Mouse (Mus musculus) hindbrain, embryonic 16.5 days (tissue): ENCODE measurements around the gene Shoc2. TPM values are rescaled to one million over a fixed set of nuclear protein-coding genes. Genes with fewer than 3 reads are reported as not detected.
"Not testable (repeated sequence)": the region's sequence is repeated elsewhere in the genome, so short reads cannot be mapped to it uniquely, and the experiment has no call there.

Experiments
- ATAC-seq: fragments of 200-750 bp; cut with Nextera tagmentation; 2 replicates; pipeline ENCODE4 v1.8.0; 2017; ENCODE audit warnings: moderate TSS enrichment, moderate library complexity
- H3K27ac ChIP-seq: fragments of 300-500 bp; sonication (generic); 2 replicates; pipeline ENCODE4 v1.5.1; 2014; ENCODE audit warnings: low read depth, mild to moderate bottlenecking, control low read depth, low read length, moderate library complexity
- H3K27me3 ChIP-seq: fragments of 300-500 bp; sonication (generic); replicated peaks from 2 replicates; pipeline ENCODE4 v1.6.1; 2014; ENCODE audit warnings: low read length; ENCODE audit not compliant: control insufficient read depth, insufficient read depth
- H3K36me3 ChIP-seq: fragments of 300-500 bp; sonication (generic); 2 replicates; pipeline ENCODE4 v1.6.1; 2014; ENCODE audit warnings: mild to moderate bottlenecking, low read length, moderate library complexity, mixed read lengths; ENCODE audit not compliant: control insufficient read depth, insufficient read depth
- H3K4me1 ChIP-seq: fragments of 300-500 bp; sonication (generic); 2 replicates; pipeline ENCODE4 v1.6.1; 2014; ENCODE audit warnings: low read depth, low read length; ENCODE audit not compliant: control insufficient read depth, insufficient read depth
- H3K4me2 ChIP-seq: fragments of 300-500 bp; sonication (generic); 2 replicates; pipeline ENCODE4 v1.6.1; 2014; ENCODE audit warnings: mild to moderate bottlenecking, low read length, control low read depth, moderate library complexity
- H3K4me3 ChIP-seq: fragments of 300-500 bp; sonication (generic); 2 replicates; pipeline ENCODE4 v1.5.1; 2014; ENCODE audit warnings: mild to moderate bottlenecking, low read length, control low read depth, moderate library complexity
- H3K9ac ChIP-seq: fragments of 300-500 bp; sonication (generic); 2 replicates; pipeline ENCODE4 v1.6.1; 2014; ENCODE audit warnings: low read depth, mild to moderate bottlenecking, control low read depth, low read length, moderate library complexity
- H3K9me3 ChIP-seq: fragments of 300-500 bp; sonication (generic); 2 replicates; pipeline ENCODE4 v1.6.1; 2014; ENCODE audit warnings: mild to moderate bottlenecking, low read length, moderate library complexity; ENCODE audit not compliant: control insufficient read depth
- WGBS: fragments of 180-500 bp; shearing (Covaris S2); extraction: QIAGEN DNeasy Blood & Tissue Kit; methylation state at CpG from one replicate; pipeline ENCODE4 v1.1.7; 2014; 5-methylcytosine and 5-hydroxymethylcytosine counted together
- polyA plus RNA-seq: library from polyadenylated mRNA; unstranded; fragments of >200 nt; fragmentation: Nextera tagmentation; extraction: Ambion mirVana; gene quantifications from 2 replicates; pipeline ENCODE4 v1.2.1, GENCODE M21; 2015

The Shoc2 gene
- polyA plus RNA-seq, 1 experiment from 2014 or later: 55.4 TPM

GRCm38 (mm10) chr19:53902739-53903487, 41.2 kb upstream of the Shoc2 start:
- WGBS: 0% methylated on average over 46 of the region's 61 CpGs
- peak overlapping the region; percentile 56 for H3K4me3 ChIP-seq
- H3K9me3 ChIP-seq: no peaks in the 10 kb centered on the region
- peak; percentile 99 for ATAC-seq
- peak overlapping the region; percentile 82 for H3K9ac ChIP-seq
- H3K27ac ChIP-seq: peak overlapping the region; percentile 89
- peak overlapping the region; percentile 84 for H3K4me2 ChIP-seq
- H3K4me1 ChIP-seq: peaks cover 22% of the 10 kb centered on the region
- no peaks in the 10 kb centered on the region for H3K27me3 ChIP-seq
- H3K36me3 ChIP-seq: no peaks in the 10 kb centered on the region

GRCm38 (mm10) chr19:53903507-53904321, 40.4 kb upstream of the Shoc2 start:
- Histone ChIP-seq H3K4me2 (peak overlapping the region; percentile 63), H3K27ac (peak overlapping the region; percentile 89), H3K4me1 (peaks cover 22% of the 10 kb centered on the region), H3K9me3 (no peaks in the 10 kb centered on the region), H3K27me3 (no peaks in the 10 kb centered on the region), H3K36me3 (no peaks in the 10 kb centered on the region), H3K9ac (peak overlapping the region; percentile 82), H3K4me3 (peak overlapping the region; percentile 56)
- ATAC-seq: peak; percentile 63
- WGBS: under 1% methylated on average over 54 of the region's 83 CpGs

- Histone ChIP-seq H3K27ac (no peak overlapping the region), H3K4me3 (peak overlapping the region; percentile 56), H3K9me3 (no peaks in the 10 kb centered on the region), H3K4me1 (peaks cover 22% of the 10 kb centered on the region), H3K9ac (no peak overlapping the region), H3K27me3 (no peaks in the 10 kb centered on the region), H3K4me2 (peak overlapping the region; percentile 63), H3K36me3 (peaks cover 9% of the 10 kb centered on the region)
- 60% methylated on average over 7 of the region's 7 CpGs for WGBS
- no peak for ATAC-seq
These were observed 39.1 kb upstream of the Shoc2 start for GRCm38 (mm10) chr19:53904833-53905480.

- WGBS: 74% methylated on average over 6 of the region's 6 CpGs
- Histone ChIP-seq H3K36me3 (peaks cover 16% of the 10 kb centered on the region), H3K9ac (no peak overlapping the region), H3K4me3 (no peak overlapping the region), H3K9me3 (no peaks in the 10 kb centered on the region), H3K27ac (no peak overlapping the region), H3K4me1 (peaks cover 22% of the 10 kb centered on the region), H3K27me3 (no peaks in the 10 kb centered on the region), H3K4me2 (peak overlapping the region; percentile 63; the same call in 1 of the 2 replicates)
- ATAC-seq: no peak
These were observed 37.9 kb upstream of the Shoc2 start for GRCm38 (mm10) chr19:53906033-53906702.

GRCm38 (mm10) chr19:53906703-53907070, 37.4 kb upstream of the Shoc2 start:
- peaks cover 19% of the 10 kb centered on the region for H3K36me3 ChIP-seq
- H3K9me3 ChIP-seq, H3K4me2 ChIP-seq, H3K9ac ChIP-seq, H3K27me3 ChIP-seq, H3K27ac ChIP-seq, H3K4me3 ChIP-seq, ATAC-seq: not testable (repeated sequence)
- H3K4me1 ChIP-seq: peaks cover 22% of the 10 kb centered on the region

- Histone ChIP-seq H3K4me3 (no peak overlapping the region), H3K9me3 (no peaks in the 10 kb centered on the region), H3K9ac (no peak overlapping the region), H3K27me3 (no peaks in the 10 kb centered on the region), H3K27ac (no peak overlapping the region), H3K36me3 (peaks cover 44% of the 10 kb centered on the region), H3K4me2 (no peak overlapping the region), H3K4me1 (no peaks in the 10 kb centered on the region)
- ATAC-seq: no peak
- 95% methylated on average over 4 of the region's 4 CpGs for WGBS
These were observed 29.2 kb upstream of the Shoc2 start for GRCm38 (mm10) chr19:53914950-53915349.

GRCm38 (mm10) chr19:53919541-53919940, 24.6 kb upstream of the Shoc2 start:
- H3K4me2 ChIP-seq: no peak overlapping the region
- H3K4me3 ChIP-seq: no peak overlapping the region
- no peak overlapping the region for H3K9ac ChIP-seq
- H3K4me1 ChIP-seq: no peaks in the 10 kb centered on the region
- H3K36me3 ChIP-seq: peaks cover 21% of the 10 kb centered on the region
- no peaks in the 10 kb centered on the region for H3K9me3 ChIP-seq
- H3K27me3 ChIP-seq: no peaks in the 10 kb centered on the region
- WGBS: 96% methylated on average over 10 of the region's 10 CpGs
- no peak for ATAC-seq
- no peak overlapping the region for H3K27ac ChIP-seq

GRCm38 (mm10) chr19:53921996-53922395, 22.1 kb upstream of the Shoc2 start:
- not testable (repeated sequence) for H3K4me1 ChIP-seq
- 91% methylated on average over 3 of the region's 3 CpGs for WGBS

More at GRCm38 (mm10) chr19:53921996-53922395, 22.1 kb upstream of the Shoc2 start:
- not testable (repeated sequence) for H3K27ac ChIP-seq, H3K4me2 ChIP-seq, H3K4me3 ChIP-seq, ATAC-seq, H3K27me3 ChIP-seq, H3K9ac ChIP-seq, H3K9me3 ChIP-seq
- peaks cover 16% of the 10 kb centered on the region for H3K36me3 ChIP-seq
